Mouse (Mus musculus) neural tube, embryonic 13.5 days (tissue): ENCODE data around the gene Abca5. TPM values are rescaled to one million over a fixed set of nuclear protein-coding genes. Genes with fewer than 3 reads are reported as not detected.

Source experiments
- ATAC-seq: fragments of 200-750 bp; cut with Nextera tagmentation; 2 replicates; pipeline ENCODE4 v1.8.0; 2017; ENCODE audit warnings: low read depth, mild to moderate bottlenecking, moderate TSS enrichment, moderate library complexity
- H3K27ac ChIP-seq: fragments of 300-500 bp; sonication (generic); replicated peaks from 2 replicates; pipeline ENCODE4 v1.5.1; 2015; ENCODE audit warnings: moderate library complexity, mild to moderate bottlenecking, inconsistent platforms
- H3K27me3 ChIP-seq: fragments of 300-500 bp; sonication (generic); 2 replicates; pipeline ENCODE4 v1.6.1; 2015; ENCODE audit warnings: mild to moderate bottlenecking, inconsistent platforms
- H3K36me3 ChIP-seq: fragments of 300-500 bp; sonication (generic); 2 replicates; pipeline ENCODE4 v1.6.1; 2015; ENCODE audit warnings: mild to moderate bottlenecking, inconsistent platforms
- H3K4me1 ChIP-seq: fragments of 300-500 bp; sonication (generic); replicated peaks from 2 replicates; pipeline ENCODE4 v1.6.1; 2015; ENCODE audit warnings: inconsistent platforms
- H3K4me2 ChIP-seq: fragments of 300-500 bp; sonication (generic); 2 replicates; pipeline ENCODE4 v1.6.1; 2015; ENCODE audit warnings: inconsistent platforms, mild to moderate bottlenecking, moderate library complexity
- H3K4me3 ChIP-seq: fragments of 300-500 bp; sonication (generic); 2 replicates; pipeline ENCODE4 v1.5.1; 2015; ENCODE audit warnings: mild to moderate bottlenecking, inconsistent platforms
- H3K9ac ChIP-seq: fragments of 300-500 bp; sonication (generic); 2 replicates; pipeline ENCODE4 v1.6.1; 2015; ENCODE audit warnings: moderate library complexity, mild to moderate bottlenecking, inconsistent platforms
- H3K9me3 ChIP-seq: fragments of 300-500 bp; sonication (generic); 2 replicates; pipeline ENCODE4 v1.6.1; 2016; ENCODE audit warnings: inconsistent platforms
- WGBS: fragments of 180-500 bp; shearing (Covaris S2); methylation state at CpG from one replicate; pipeline ENCODE4 v1.1.7; 2015; 5-methylcytosine and 5-hydroxymethylcytosine counted together
- polyA plus RNA-seq: library from polyadenylated mRNA; unstranded; fragments of >200 nt; fragmentation: Nextera tagmentation; extraction: Ambion mirVana; gene quantifications from 2 replicates; pipeline ENCODE4 v1.2.1, GENCODE M21; 2015

Gene Abca5
- polyA plus RNA-seq = 7.6 and 7.8 TPM in 2 replicates

- WGBS = under 1% methylated on average over 92 of the region's 95 CpGs
- Histone ChIP-seq H3K36me3 (no peaks in the 10 kb centered on the region), H3K4me3 (peak within 1 kb of the TSS; percentile 75), H3K27ac (peak within 1 kb of the TSS; percentile 79), H3K4me1 (peaks cover 11% of the 10 kb centered on the region; the same call in 1 of the 2 replicates), H3K9ac (peak within 1 kb of the TSS; percentile 89), H3K9me3 (no peaks in the 10 kb centered on the region), H3K27me3 (0 out of 2 replicates have a peak, but pooled peaks cover 9% of the 10 kb centered on the region), H3K4me2 (peak within 1 kb of the TSS; percentile 86)
- peak; percentile 92 for ATAC-seq
Measured at GRCm38 (mm10) chr11:110337289-110338245, at the start of gene Abca5. Gene Abca5 (minus strand): TSS chr11:110337716.

GRCm38 (mm10) chr11:110385487-110385886 is 48.0 kb upstream of the Abca5 start:
- Histone ChIP-seq H3K9me3 (no peaks in the 10 kb centered on the region), H3K4me1 (peaks cover under 1% of the 10 kb centered on the region; the same call in 1 of the 2 replicates), H3K36me3 (no peaks in the 10 kb centered on the region), H3K27me3 (no peaks in the 10 kb centered on the region), H3K4me3 (no peak overlapping the region), H3K9ac (no peak overlapping the region), H3K27ac (no peak overlapping the region), H3K4me2 (no peak overlapping the region)
- WGBS = 83% methylated on average over 2 of the region's 2 CpGs
- ATAC-seq = no peak

GRCm38 (mm10) chr11:110380310-110380668 is 42.8 kb upstream of the Abca5 start:
- 40% methylated on average over 15 of the region's 15 CpGs for WGBS
- Histone ChIP-seq H3K27me3 (peaks cover 5% of the 10 kb centered on the region; the same call in 1 of the 2 replicates), H3K27ac (no peak overlapping the region), H3K4me2 (peak overlapping the region; percentile 56), H3K4me1 (peaks cover 13% of the 10 kb centered on the region), H3K36me3 (no peaks in the 10 kb centered on the region), H3K9ac (peak overlapping the region; percentile 18; the same call in 1 of the 2 replicates), H3K4me3 (peak overlapping the region; percentile 24), H3K9me3 (no peaks in the 10 kb centered on the region)
- no peak for ATAC-seq

- H3K36me3 ChIP-seq = no peaks in the 10 kb centered on the region
- H3K27me3 ChIP-seq = peaks cover 5% of the 10 kb centered on the region; the same call in 1 of the 2 replicates
- ATAC-seq = peak; percentile 74
- peak overlapping the region; percentile 56 for H3K4me2 ChIP-seq
- H3K9me3 ChIP-seq = no peaks in the 10 kb centered on the region
- no peak overlapping the region for H3K27ac ChIP-seq
- H3K4me3 ChIP-seq = peak overlapping the region; percentile 24
- 13% methylated on average over 20 of the region's 20 CpGs for WGBS
- H3K9ac ChIP-seq = peak overlapping the region; percentile 18
- H3K4me1 ChIP-seq = peaks cover 13% of the 10 kb centered on the region
Measured at GRCm38 (mm10) chr11:110379661-110380309, 42.3 kb upstream of the Abca5 start.

- H3K4me3 ChIP-seq = no peak overlapping the region
- no peak for ATAC-seq
- H3K9me3 ChIP-seq = no peaks in the 10 kb centered on the region
- H3K4me1 ChIP-seq = peaks cover 5% of the 10 kb centered on the region; the same call in 1 of the 2 replicates
- H3K4me2 ChIP-seq = no peak overlapping the region
- H3K9ac ChIP-seq = no peak overlapping the region
- H3K27me3 ChIP-seq = peaks cover 2% of the 10 kb centered on the region; the same call in 1 of the 2 replicates
- 83% methylated on average over 9 of the region's 9 CpGs for WGBS
- H3K27ac ChIP-seq = no peak overlapping the region
- no peaks in the 10 kb centered on the region for H3K36me3 ChIP-seq
Measured at GRCm38 (mm10) chr11:110374036-110374435, 36.5 kb upstream of the Abca5 start.

- no peak for ATAC-seq
- Histone ChIP-seq H3K4me3 (no peak overlapping the region), H3K4me2 (no peak overlapping the region), H3K27me3 (no peaks in the 10 kb centered on the region), H3K36me3 (no peaks in the 10 kb centered on the region), H3K27ac (no peak overlapping the region), H3K9ac (no peak overlapping the region), H3K9me3 (no peaks in the 10 kb centered on the region), H3K4me1 (peaks cover 5% of the 10 kb centered on the region; the same call in 1 of the 2 replicates)
- 79% methylated on average over 15 of the region's 15 CpGs for WGBS
Measured at GRCm38 (mm10) chr11:110372266-110372954, 34.9 kb upstream of the Abca5 start.

- Histone ChIP-seq H3K9me3 (no peaks in the 10 kb centered on the region), H3K4me1 (peaks cover 5% of the 10 kb centered on the region; the same call in 1 of the 2 replicates), H3K27ac (no peak overlapping the region), H3K36me3 (no peaks in the 10 kb centered on the region), H3K4me3 (no peak overlapping the region), H3K27me3 (no peaks in the 10 kb centered on the region), H3K9ac (no peak overlapping the region), H3K4me2 (no peak overlapping the region)
- no peak for ATAC-seq
- WGBS = 70% methylated on average over 8 of the region's 8 CpGs
Measured at GRCm38 (mm10) chr11:110371827-110372226, 34.3 kb upstream of the Abca5 start.

GRCm38 (mm10) chr11:110369312-110370019 is 31.9 kb upstream of the Abca5 start:
- 18% methylated on average over 15 of the region's 15 CpGs for WGBS
- H3K4me2 ChIP-seq = no peak overlapping the region
- H3K27ac ChIP-seq = no peak overlapping the region
- H3K36me3 ChIP-seq = no peaks in the 10 kb centered on the region
- no peak for ATAC-seq
- no peak overlapping the region for H3K9ac ChIP-seq
- peaks cover 5% of the 10 kb centered on the region; the same call in 1 of the 2 replicates for H3K4me1 ChIP-seq
- H3K9me3 ChIP-seq = no peaks in the 10 kb centered on the region
- no peak overlapping the region for H3K4me3 ChIP-seq
- no peaks in the 10 kb centered on the region for H3K27me3 ChIP-seq

GRCm38 (mm10) chr11:110367638-110368037 is 30.1 kb upstream of the Abca5 start:
- H3K4me3 ChIP-seq = no peak overlapping the region
- peaks cover 5% of the 10 kb centered on the region; the same call in 1 of the 2 replicates for H3K4me1 ChIP-seq
- 94% methylated on average over 13 of the region's 13 CpGs for WGBS
- no peaks in the 10 kb centered on the region for H3K36me3 ChIP-seq
- H3K27ac ChIP-seq = no peak overlapping the region
- ATAC-seq = no peak
- no peaks in the 10 kb centered on the region for H3K9me3 ChIP-seq
- H3K27me3 ChIP-seq = no peaks in the 10 kb centered on the region
- no peak overlapping the region for H3K4me2 ChIP-seq
- no peak overlapping the region for H3K9ac ChIP-seq

GRCm38 (mm10) chr11:110366902-110367301 is 29.4 kb upstream of the Abca5 start:
- 82% methylated on average over 3 of the region's 3 CpGs for WGBS

GRCm38 (mm10) chr11:110365016-110365415 is 27.5 kb upstream of the Abca5 start:
- H3K27me3 ChIP-seq = no peaks in the 10 kb centered on the region
- H3K4me3 ChIP-seq = no peak overlapping the region
- H3K4me2 ChIP-seq = no peak overlapping the region
- no peak overlapping the region for H3K27ac ChIP-seq
- H3K36me3 ChIP-seq = no peaks in the 10 kb centered on the region
- H3K4me1 ChIP-seq = peaks cover 5% of the 10 kb centered on the region; the same call in 1 of the 2 replicates
- no peak for ATAC-seq
- 78% methylated on average over 3 of the region's 3 CpGs for WGBS
- no peak overlapping the region for H3K9ac ChIP-seq
- H3K9me3 ChIP-seq = no peaks in the 10 kb centered on the region

More at GRCm38 (mm10) chr11:110366902-110367301, 29.4 kb upstream of the Abca5 start:
- H3K9ac ChIP-seq = no peak overlapping the region
- H3K36me3 ChIP-seq = no peaks in the 10 kb centered on the region
- no peaks in the 10 kb centered on the region for H3K27me3 ChIP-seq
- ATAC-seq = no peak
- H3K27ac ChIP-seq = no peak overlapping the region
- H3K9me3 ChIP-seq = no peaks in the 10 kb centered on the region
- no peak overlapping the region for H3K4me3 ChIP-seq
- H3K4me1 ChIP-seq = peaks cover 5% of the 10 kb centered on the region; the same call in 1 of the 2 replicates
- no peak overlapping the region for H3K4me2 ChIP-seq
